Mouse (Mus musculus): Measurements from ENCODE around the gene Tead3. TPM values are rescaled to one million over a fixed set of nuclear protein-coding genes. Genes with fewer than 3 reads are reported as not detected.

Tead3 gene
- polyA plus RNA-seq, 1 experiment from 2014 or later: 13.3 TPM

- H3K9me3 ChIP-seq (ENCODE audit: control insufficient read depth, low read length): no peaks in the 10 kb centered on the region
- no peak for DNase-seq (ENCODE audit: low spot score)
- H3K4me2 ChIP-seq (ENCODE audit: low read length): peak overlapping the region; percentile 94
- H3K4me1 ChIP-seq (replicated peaks; ENCODE audit: control insufficient read depth, insufficient read depth, low read length): peaks cover 50% of the 10 kb centered on the region
- no peaks in the 10 kb centered on the region for H3K27me3 ChIP-seq (replicated peaks; ENCODE audit: control insufficient read depth, insufficient read depth, low read length)
- H3K27ac ChIP-seq (ENCODE audit: low read depth): peak overlapping the region; percentile 99
- H3K9ac ChIP-seq (ENCODE audit: low read length): peak overlapping the region; percentile 79
- H3K36me3 ChIP-seq (ENCODE audit: control insufficient read depth, insufficient read depth, low read length): no peaks in the 10 kb centered on the region
- peak; percentile 46 for ATAC-seq (replicated peaks; ENCODE audit: low FRiP score, low TSS enrichment, low read depth)
- WGBS: 2% methylated on average over 45 of the region's 54 CpGs
- H3K4me3 ChIP-seq (ENCODE audit: low read depth, low read length): peak overlapping the region; percentile 82
Measured at GRCm38 (mm10) chr17:28349901-28350465, 634 bp downstream of the Tead3 start.

DNA sequence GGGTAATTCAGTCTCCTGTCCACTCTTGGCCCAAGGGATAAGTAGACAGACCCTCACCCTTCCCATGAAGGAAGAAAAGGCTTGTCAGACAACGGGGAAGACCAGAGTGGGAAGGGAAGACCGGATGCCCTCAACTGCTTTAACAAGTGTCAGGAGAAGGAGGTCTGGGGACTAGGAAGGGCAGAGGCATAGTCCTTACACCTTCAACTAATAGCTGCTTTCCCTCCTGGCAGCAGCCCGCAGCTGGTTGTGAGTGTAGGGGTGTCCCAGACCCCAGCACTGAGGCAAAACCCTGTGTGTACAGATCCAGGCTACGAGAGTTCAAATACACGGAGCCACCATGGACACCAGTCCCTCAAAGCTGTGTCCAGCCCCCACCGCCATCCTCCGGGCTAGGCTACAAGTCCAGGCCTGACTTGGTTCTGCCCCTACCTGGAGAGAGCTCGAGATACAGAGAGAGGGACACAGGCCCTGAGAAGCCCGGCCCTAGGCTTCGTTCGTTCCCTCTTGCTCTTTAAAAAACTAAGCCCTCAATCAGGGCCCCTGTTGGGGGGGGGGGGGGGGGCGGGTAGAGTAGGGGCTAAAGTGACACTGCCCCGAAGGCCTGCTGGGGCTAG is 1.2 kb downstream of the Tead3 start:
- no peak for DNase-seq (ENCODE audit: low spot score)
- peak overlapping the region; percentile 99 for H3K27ac ChIP-seq (ENCODE audit: low read depth)
- peak overlapping the region; percentile 79 for H3K9ac ChIP-seq (ENCODE audit: low read length)
- H3K4me1 ChIP-seq (replicated peaks; ENCODE audit: control insufficient read depth, insufficient read depth, low read length): peaks cover 56% of the 10 kb centered on the region
- H3K36me3 ChIP-seq (ENCODE audit: control insufficient read depth, insufficient read depth, low read length): no peaks in the 10 kb centered on the region
- H3K4me3 ChIP-seq (ENCODE audit: low read depth, low read length): peak overlapping the region; percentile 82
- H3K9me3 ChIP-seq (ENCODE audit: control insufficient read depth, low read length): no peaks in the 10 kb centered on the region
- no peak for ATAC-seq (replicated peaks; ENCODE audit: low FRiP score, low TSS enrichment, low read depth)
- 8% methylated on average over 12 of the region's 13 CpGs for WGBS
- H3K27me3 ChIP-seq (replicated peaks; ENCODE audit: control insufficient read depth, insufficient read depth, low read length): no peaks in the 10 kb centered on the region
- H3K4me2 ChIP-seq (ENCODE audit: low read length): peak overlapping the region; percentile 94

DNA sequence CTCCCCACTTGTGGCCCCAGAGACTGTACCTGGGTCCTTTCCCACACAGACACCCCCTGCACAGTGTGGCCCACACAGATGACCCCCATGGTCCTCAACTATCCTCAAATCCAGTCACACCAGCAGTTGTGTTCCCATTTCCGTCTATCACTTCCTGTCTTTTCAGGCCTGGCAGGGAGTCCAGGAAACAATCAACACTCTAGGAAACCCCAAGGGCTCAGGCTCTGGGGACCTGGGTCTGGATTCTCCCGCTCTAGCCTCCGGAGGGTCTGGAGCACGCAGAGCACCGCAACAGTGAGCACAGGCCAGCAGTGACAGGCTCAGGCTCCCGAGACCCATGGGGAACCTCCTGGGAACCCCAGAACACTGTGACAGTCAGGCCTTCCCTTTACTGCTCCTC is 2.4 kb downstream of the Tead3 start:
- no peaks in the 10 kb centered on the region for H3K27me3 ChIP-seq (replicated peaks; ENCODE audit: control insufficient read depth, insufficient read depth, low read length)
- DNase-seq (ENCODE audit: low spot score) (no peak), ATAC-seq (replicated peaks; ENCODE audit: low FRiP score, low TSS enrichment, low read depth) (no peak)
- peak overlapping the region; percentile 94 for H3K4me2 ChIP-seq (ENCODE audit: low read length)
- H3K27ac ChIP-seq (ENCODE audit: low read depth): no peak overlapping the region
- peak overlapping the region; percentile 82 for H3K4me3 ChIP-seq (ENCODE audit: low read depth, low read length)
- 36% methylated on average over 6 of the region's 6 CpGs for WGBS
- no peaks in the 10 kb centered on the region for H3K9me3 ChIP-seq (ENCODE audit: control insufficient read depth, low read length)
- H3K4me1 ChIP-seq (replicated peaks; ENCODE audit: control insufficient read depth, insufficient read depth, low read length): peaks cover 66% of the 10 kb centered on the region
- H3K36me3 ChIP-seq (ENCODE audit: control insufficient read depth, insufficient read depth, low read length): no peaks in the 10 kb centered on the region
- peak overlapping the region; percentile 79 for H3K9ac ChIP-seq (ENCODE audit: low read length)

- no peak overlapping the region for H3K4me3 ChIP-seq (ENCODE audit: low read depth, low read length)
- no peaks in the 10 kb centered on the region for H3K9me3 ChIP-seq (ENCODE audit: control insufficient read depth, low read length)
- H3K4me1 ChIP-seq (replicated peaks; ENCODE audit: control insufficient read depth, insufficient read depth, low read length): peaks cover 72% of the 10 kb centered on the region
- DNase-seq (ENCODE audit: low spot score): no peak
- no peak overlapping the region for H3K27ac ChIP-seq (ENCODE audit: low read depth)
- H3K27me3 ChIP-seq (replicated peaks; ENCODE audit: control insufficient read depth, insufficient read depth, low read length): no peaks in the 10 kb centered on the region
- H3K4me2 ChIP-seq (ENCODE audit: low read length): no peak overlapping the region
- no peaks in the 10 kb centered on the region for H3K36me3 ChIP-seq (ENCODE audit: control insufficient read depth, insufficient read depth, low read length)
- ATAC-seq (replicated peaks; ENCODE audit: low FRiP score, low TSS enrichment, low read depth): no peak
- 81% methylated on average over 10 of the region's 10 CpGs for WGBS
- no peak overlapping the region for H3K9ac ChIP-seq (ENCODE audit: low read length)
Measured at GRCm38 (mm10) chr17:28347327-28347726, 3.3 kb downstream of the Tead3 start.

GRCm38 (mm10) chr17:28345882-28346281 is 4.7 kb downstream of the Tead3 start:
- peaks cover 78% of the 10 kb centered on the region for H3K4me1 ChIP-seq (replicated peaks; ENCODE audit: control insufficient read depth, insufficient read depth, low read length)
- WGBS: 9% methylated on average over 10 of the region's 10 CpGs
- no peaks in the 10 kb centered on the region for H3K27me3 ChIP-seq (replicated peaks; ENCODE audit: control insufficient read depth, insufficient read depth, low read length)
- H3K4me3 ChIP-seq (ENCODE audit: low read depth, low read length): peak overlapping the region; percentile 21
- H3K36me3 ChIP-seq (ENCODE audit: control insufficient read depth, insufficient read depth, low read length): 0 out of 2 replicates have a peak, but pooled peaks cover 1% of the 10 kb centered on the region
- peak overlapping the region; percentile 39 for H3K9ac ChIP-seq (ENCODE audit: low read length)
- DNase-seq (ENCODE audit: low spot score) (no peak), ATAC-seq (replicated peaks; ENCODE audit: low FRiP score, low TSS enrichment, low read depth) (no peak)
- H3K9me3 ChIP-seq (ENCODE audit: control insufficient read depth, low read length): no peaks in the 10 kb centered on the region
- peak overlapping the region; percentile 54 for H3K4me2 ChIP-seq (ENCODE audit: low read length)
- peak overlapping the region; percentile 96 for H3K27ac ChIP-seq (ENCODE audit: low read depth)

- DNase-seq (ENCODE audit: low spot score) (no peak), ATAC-seq (replicated peaks; ENCODE audit: low FRiP score, low TSS enrichment, low read depth) (0 out of 2 replicates have a peak, but pooled peaks have one; percentile 2)
Measured at GRCm38 (mm10) chr17:28345271-28345721, 5.3 kb downstream of the Tead3 start.

DNA sequence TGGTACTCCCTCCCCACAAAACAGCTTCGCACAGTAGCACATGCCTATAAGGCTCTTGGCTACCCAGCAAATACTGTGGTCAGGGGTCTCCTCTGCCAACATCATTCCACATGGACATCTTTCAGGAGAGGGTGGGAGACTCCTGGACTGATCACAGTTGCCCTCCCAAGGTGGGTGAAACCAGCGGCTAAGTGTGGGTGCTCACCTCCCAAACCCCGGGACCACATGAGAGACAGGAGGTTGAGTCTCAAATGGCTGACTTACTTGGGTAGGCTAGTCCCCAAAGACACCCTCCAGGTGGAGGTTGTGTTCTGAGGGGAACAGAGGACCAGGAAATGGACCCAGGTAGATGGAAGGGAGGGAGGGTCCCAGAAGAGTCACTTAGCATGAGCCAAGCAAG is 5.9 kb downstream of the Tead3 start:
- Histone ChIP-seq H3K9ac (ENCODE audit: low read length) (peak overlapping the region; percentile 39), H3K36me3 (ENCODE audit: control insufficient read depth, insufficient read depth, low read length) (peaks cover 13% of the 10 kb centered on the region), H3K4me2 (ENCODE audit: low read length) (peak overlapping the region; percentile 54), H3K9me3 (ENCODE audit: control insufficient read depth, low read length) (no peaks in the 10 kb centered on the region), H3K27ac (ENCODE audit: low read depth) (peak overlapping the region; percentile 96), H3K4me1 (replicated peaks; ENCODE audit: control insufficient read depth, insufficient read depth, low read length) (peaks cover 82% of the 10 kb centered on the region), H3K27me3 (replicated peaks; ENCODE audit: control insufficient read depth, insufficient read depth, low read length) (no peaks in the 10 kb centered on the region), H3K4me3 (ENCODE audit: low read depth, low read length) (no peak overlapping the region)
- DNase-seq (ENCODE audit: low spot score) (no peak), ATAC-seq (replicated peaks; ENCODE audit: low FRiP score, low TSS enrichment, low read depth) (no peak)
- WGBS: 35% methylated on average over 3 of the region's 3 CpGs

More at GRCm38 (mm10) chr17:28345271-28345721, 5.3 kb downstream of the Tead3 start:
- 9% methylated on average over 8 of the region's 8 CpGs for WGBS
- Histone ChIP-seq H3K9me3 (ENCODE audit: control insufficient read depth, low read length) (no peaks in the 10 kb centered on the region), H3K4me1 (replicated peaks; ENCODE audit: control insufficient read depth, insufficient read depth, low read length) (peaks cover 82% of the 10 kb centered on the region), H3K27me3 (replicated peaks; ENCODE audit: control insufficient read depth, insufficient read depth, low read length) (no peaks in the 10 kb centered on the region), H3K9ac (ENCODE audit: low read length) (peak overlapping the region; percentile 39), H3K4me3 (ENCODE audit: low read depth, low read length) (peak overlapping the region; percentile 21), H3K4me2 (ENCODE audit: low read length) (peak overlapping the region; percentile 54), H3K27ac (ENCODE audit: low read depth) (peak overlapping the region; percentile 96), H3K36me3 (ENCODE audit: control insufficient read depth, insufficient read depth, low read length) (peaks cover 7% of the 10 kb centered on the region; the same call in 1 of the 2 replicates)

DNA sequence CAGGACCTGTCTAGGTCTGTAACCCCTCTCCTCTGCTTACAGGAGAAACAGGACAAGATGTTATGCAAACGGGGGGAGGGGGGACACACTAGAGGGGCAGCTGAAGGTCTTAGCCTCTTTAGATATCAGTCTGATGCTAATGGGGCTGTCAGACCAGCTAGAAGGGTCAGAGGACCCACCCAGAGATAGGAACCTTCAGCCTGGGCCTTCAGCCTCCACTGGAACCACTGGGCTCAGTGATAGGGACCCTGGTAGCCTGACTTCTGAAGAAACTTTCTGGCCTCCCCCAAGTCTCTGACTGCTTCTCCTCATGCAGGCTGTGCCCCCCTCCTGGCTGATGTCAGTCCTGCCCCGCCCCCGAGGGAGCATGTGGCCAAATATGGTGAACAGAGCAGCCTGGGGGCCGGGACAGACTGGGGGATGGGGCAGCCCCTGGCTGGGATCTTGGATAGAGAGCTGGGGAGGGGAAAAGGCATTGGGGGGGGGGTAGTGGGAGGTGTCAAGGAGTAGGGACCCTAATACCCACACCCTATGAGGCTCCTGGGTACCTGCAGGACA is 6.5 kb downstream of the Tead3 start:
- peaks cover 81% of the 10 kb centered on the region for H3K4me1 ChIP-seq (replicated peaks; ENCODE audit: control insufficient read depth, insufficient read depth, low read length)
- DNase-seq (ENCODE audit: low spot score): no peak
- H3K9ac ChIP-seq (ENCODE audit: low read length): peak overlapping the region; percentile 17
- peaks cover 18% of the 10 kb centered on the region for H3K36me3 ChIP-seq (ENCODE audit: control insufficient read depth, insufficient read depth, low read length)
- peak overlapping the region; percentile 96 for H3K27ac ChIP-seq (ENCODE audit: low read depth)
- peak overlapping the region; percentile 54 for H3K4me2 ChIP-seq (ENCODE audit: low read length)
- 28% methylated on average over 4 of the region's 4 CpGs for WGBS
- H3K4me3 ChIP-seq (ENCODE audit: low read depth, low read length): no peak overlapping the region
- 0 out of 2 replicates have a peak, but pooled peaks have one; percentile 11 for ATAC-seq (replicated peaks; ENCODE audit: low FRiP score, low TSS enrichment, low read depth)
- no peaks in the 10 kb centered on the region for H3K27me3 ChIP-seq (replicated peaks; ENCODE audit: control insufficient read depth, insufficient read depth, low read length)
- no peaks in the 10 kb centered on the region for H3K9me3 ChIP-seq (ENCODE audit: control insufficient read depth, low read length)

All from intestine, embryonic 14.5 days (tissue).